Mouse (Mus musculus) urinary bladder, postnatal 25 days (tissue): ENCODE data around the gene Capn8.

Experiments used
- DNase-seq: peaks from one replicate; pipeline ENCODE4 v3.0.0; 2022; ENCODE audit warnings: low spot score

Capn8 gene

GRCm38 (mm10) chr1:182550761-182551160 lies 14.0 kb upstream of the Capn8 start:
- DNase-seq: no peak

- peak; percentile 40 for DNase-seq
Observed at GRCm38 (mm10) chr1:182553649-182554375, 11.0 kb upstream of the Capn8 start.

GRCm38 (mm10) chr1:182558271-182558670 lies 6.5 kb upstream of the Capn8 start:
- DNase-seq: no peak

GRCm38 (mm10) chr1:182559530-182559929 lies 5.3 kb upstream of the Capn8 start:
- DNase-seq: no peak

- DNase-seq: peak; percentile 22
Observed at GRCm38 (mm10) chr1:182560390-182561098, 4.3 kb upstream of the Capn8 start.

- no peak for DNase-seq
Observed at GRCm38 (mm10) chr1:182561945-182562514, 2.8 kb upstream of the Capn8 start.

- DNase-seq: no peak
Observed at GRCm38 (mm10) chr1:182562576-182563370, 2.0 kb upstream of the Capn8 start.

- DNase-seq: no peak
Observed at GRCm38 (mm10) chr1:182565351-182565835, 586 bp downstream of the Capn8 start.

- no peak for DNase-seq
Observed at GRCm38 (mm10) chr1:182571148-182571547, 6.3 kb downstream of the Capn8 start.

GRCm38 (mm10) chr1:182571973-182572372 lies 7.2 kb downstream of the Capn8 start:
- DNase-seq: no peak

- no peak for DNase-seq
Observed at GRCm38 (mm10) chr1:182573856-182574665, 9.3 kb downstream of the Capn8 start.

- DNase-seq: no peak
Observed at GRCm38 (mm10) chr1:182574666-182575049, 9.9 kb downstream of the Capn8 start.

GRCm38 (mm10) chr1:182584169-182584568 lies 19.4 kb downstream of the Capn8 start:
- no peak for DNase-seq

- no peak for DNase-seq
Observed at GRCm38 (mm10) chr1:182585162-182585840, 20.5 kb downstream of the Capn8 start.

- no peak for DNase-seq
Observed at GRCm38 (mm10) chr1:182587706-182588105, 22.9 kb downstream of the Capn8 start.

GRCm38 (mm10) chr1:182591491-182591890 lies 26.7 kb downstream of the Capn8 start:
- DNase-seq: no peak

- no peak for DNase-seq
Observed at GRCm38 (mm10) chr1:182592436-182592835, 27.6 kb downstream of the Capn8 start.

GRCm38 (mm10) chr1:182605330-182606150 lies 40.7 kb downstream of the Capn8 start:
- no peak for DNase-seq

GRCm38 (mm10) chr1:182609701-182610335 lies 45.0 kb downstream of the Capn8 start:
- DNase-seq: no peak
